ENCODE assay signal across 8 mouse cellular contexts in genomic region chr16:5700731-5701255, GRCm38 (mm10).
DNase-seq lines count a peak whose midpoint lies in the region.
"Had no signal": no experiment of that assay in that cellular context is flagged by ENCODE, and none has a peak within 500 bp of the region (broad histone marks: within the 10 kb centered on the region; RNA-seq: fewer than 3 reads in every experiment).

No protein-coding gene starts in this region.

- peak; percentile 28 for DNase-seq in left cerebral cortex, postnatal 4 days
- DNase-seq in left cerebral cortex, postnatal 10 days (ENCODE audit: extremely low spot score in 1 of 2, low spot score in 2 of 2): no peak
- DNase-seq in ZHBTc4 (ENCODE audit: low read depth, low spot score): peak; percentile 75
- DNase-seq in embryonic facial prominence, embryonic 10.5 days (ENCODE audit: low spot score): peak; percentile 67
- peak; percentile 42 for DNase-seq in ovary, postnatal 14 days (ENCODE audit: low spot score)
- no peak for DNase-seq in natural killer cell, adult 2 months (ENCODE audit: low spot score in 2 of 2)
- no peak for DNase-seq in spleen, adult 18-20 months
- DNase-seq: liver, postnatal 0 days had no signal

- no peaks in the 10 kb centered on the region for H3K9me3 ChIP-seq in embryonic facial prominence, embryonic 10.5 days

- H3K4me3 ChIP-seq in embryonic facial prominence, embryonic 10.5 days: no peak overlapping the region

- intact Hi-C loops in left cerebral cortex, postnatal 4 days (cut with DNase I): no loop called here
- intact Hi-C loops in left cerebral cortex, postnatal 10 days (cut with DNase I): no loop called here

- H3K27ac ChIP-seq in embryonic facial prominence, embryonic 10.5 days (replicated peaks): no peak overlapping the region

- WGBS in embryonic facial prominence, embryonic 10.5 days: 53% methylated on average over 9 of the region's 9 CpGs

- no peaks in the 10 kb centered on the region for H3K36me3 ChIP-seq in embryonic facial prominence, embryonic 10.5 days (replicated peaks)

- no peaks in the 10 kb centered on the region for H3K27me3 ChIP-seq in embryonic facial prominence, embryonic 10.5 days (replicated peaks; ENCODE audit: low read depth, poor library complexity, severe bottlenecking)

- H3K4me1 ChIP-seq in embryonic facial prominence, embryonic 10.5 days: no peaks in the 10 kb centered on the region

Comparison
In these comparisons a context has a peak if more than half of its experiments do, and no peak if none do; other contexts are left out.
1. DNase-seq: peak in left cerebral cortex, postnatal 4 days (single experiment), ZHBTc4 (single experiment), embryonic facial prominence, embryonic 10.5 days (single experiment) and ovary, postnatal 14 days (single experiment); none in left cerebral cortex, postnatal 10 days (0 of 2), natural killer cell, adult 2 months (0 of 2) and spleen, adult 18-20 months (0 of 2).